Mouse (Mus musculus) CD4-positive, CD25-positive, alpha-beta regulatory T cell, adult 4 months (primary cell): ENCODE measurements around the gene Zfp523. TPM values are rescaled to one million over a fixed set of nuclear protein-coding genes. Genes with fewer than 3 reads are reported as not detected.

Experiments
- ATAC-seq: one replicate; pipeline ENCODE4 v1.8.0; 2017
- polyA plus RNA-seq, 2 experiments: library from polyadenylated mRNA; unstranded; fragments of 100-300 nt; shearing (Covaris generic); gene quantifications; one replicate each; pipeline ENCODE4 v1.2.1; 2017

Zfp523 gene
- polyA plus RNA-seq, 2 experiments from 2014 or later: 2.9 to 5.5 TPM

- no peak for ATAC-seq
Observed at GRCm38 (mm10) chr17:28246640-28247039, 69.7 kb downstream of the Zfp523 start.

- no peak for ATAC-seq
Observed at GRCm38 (mm10) chr17:28247613-28248012, 70.7 kb downstream of the Zfp523 start.

- no peak for ATAC-seq
Observed at GRCm38 (mm10) chr17:28249062-28249461, 72.1 kb downstream of the Zfp523 start.

GRCm38 (mm10) chr17:28251579-28252280 lies 74.8 kb downstream of the Zfp523 start:
- no peak for ATAC-seq

- no peak for ATAC-seq
Observed at GRCm38 (mm10) chr17:28252281-28252648, 75.3 kb downstream of the Zfp523 start.

- ATAC-seq: no peak
Observed at GRCm38 (mm10) chr17:28253216-28253615, 76.3 kb downstream of the Zfp523 start.

GRCm38 (mm10) chr17:28254804-28255203 lies 77.9 kb downstream of the Zfp523 start:
- no peak for ATAC-seq

Other genes starting within 250 kb of the Zfp523 start
- 1 to 10 TPM; 3.1 to 3.8 TPM for gene Tcp11, start 96.5 kb upstream of the Zfp523 start, polyA plus RNA-seq
- not detected for gene Scube3, start 35.0 kb upstream of the Zfp523 start, polyA plus RNA-seq
- 10 to 100 TPM; 30.3 to 34.6 TPM for gene Def6, start 30.6 kb downstream of the Zfp523 start, polyA plus RNA-seq
- gene Ppard, start 55.6 kb downstream of the Zfp523 start, polyA plus RNA-seq: 1 to 10 TPM; 2.6 to 4.6 TPM
- gene Fance, start 136.4 kb downstream of the Zfp523 start, polyA plus RNA-seq: 1 to 10 TPM; 3.7 to 7.7 TPM
- gene Rpl10a, start 151.3 kb downstream of the Zfp523 start, polyA plus RNA-seq: 100 to 1,000 TPM; 798 to 811 TPM
- not detected for gene Tead3, start 173.7 kb downstream of the Zfp523 start, polyA plus RNA-seq
- gene Tulp1, start 188.1 kb downstream of the Zfp523 start, polyA plus RNA-seq: under 1 TPM in 1 of 2 experiments, not detected in 1; 0.34 TPM